In genomic region chr10:25016110-25016509, GRCm38 (mm10) we compare ENCODE assay signal across 15 mouse cellular contexts.
A peak's percentile ranks its signal among the peaks of the same experiment; 100 is the strongest.
DNase-seq lines count a peak whose midpoint lies in the region.
"Had no signal": no experiment of that assay in that cellular context is flagged by ENCODE, and none has a peak within 500 bp of the region (broad histone marks: within the 10 kb centered on the region; RNA-seq: fewer than 3 reads in every experiment).

No protein-coding gene starts in this region.

- WGBS in heart, embryonic 10.5 days, result 72% methylated on average over 9 of the region's 9 CpGs

- H3K27ac ChIP-seq in heart, embryonic 10.5 days, result no peak overlapping the region
- H3K27ac ChIP-seq: intestine, embryonic 15.5 days; left cerebral cortex, adult 2 months had no signal

- DNase-seq in heart, postnatal 10 days, result peak; percentile 32 to 41
- no peak for DNase-seq in heart, embryonic 10.5 days (ENCODE audit: low spot score)
- DNase-seq in right cerebral cortex, postnatal 10 days (ENCODE audit: low spot score in 2 of 2), result peak; percentile 56 to 63
- no peak for DNase-seq in right cerebral cortex, postnatal 36 days (ENCODE audit: low spot score in 2 of 2)
- DNase-seq in cerebellum, postnatal 25 days, result peak; percentile 92 to 95
- DNase-seq in skeletal muscle tissue, adult 2 months (ENCODE audit: low read depth, low spot score), result peak; percentile 7
- DNase-seq in thymus, postnatal 0 days (ENCODE audit: low spot score), result no peak
- no peak for DNase-seq in left cerebral cortex, adult 11 months (ENCODE audit: low spot score)
- DNase-seq: embryo, embryonic 11 days; lung, embryonic 14.5 days; spleen, adult 18-20 months; thymus, postnatal 4 days had no signal

- H3K4me1 ChIP-seq in heart, embryonic 10.5 days, result no peaks in the 10 kb centered on the region
- H3K4me1 ChIP-seq: intestine, embryonic 15.5 days had no signal

- intact Hi-C loops in heart, postnatal 10 days (cut with DNase I), result no loop called here

- H3K4me3 ChIP-seq in heart, embryonic 10.5 days, result no peak overlapping the region
- H3K4me3 ChIP-seq: intestine, embryonic 15.5 days; left cerebral cortex, adult 2 months had no signal

- H3K27me3 ChIP-seq in heart, embryonic 10.5 days (ENCODE audit: insufficient read depth, poor library complexity, severe bottlenecking), result no peaks in the 10 kb centered on the region
- H3K27me3 ChIP-seq: CH12.LX; intestine, embryonic 15.5 days had no signal

- no peaks in the 10 kb centered on the region for H3K36me3 ChIP-seq in heart, embryonic 10.5 days
- H3K36me3 ChIP-seq: intestine, embryonic 15.5 days had no signal

- no peaks in the 10 kb centered on the region for H3K9me3 ChIP-seq in heart, embryonic 10.5 days
- H3K9me3 ChIP-seq: intestine, embryonic 15.5 days had no signal

Comparison
In these comparisons a context has a peak if more than half of its experiments do, and no peak if none do; other contexts are left out.
1. DNase-seq: peak in heart, postnatal 10 days (2 of 2), right cerebral cortex, postnatal 10 days (2 of 2), cerebellum, postnatal 25 days (2 of 2) and skeletal muscle tissue, adult 2 months (single experiment); none in heart, embryonic 10.5 days (single experiment), right cerebral cortex, postnatal 36 days (0 of 2), thymus, postnatal 0 days (single experiment) and left cerebral cortex, adult 11 months (single experiment).